Mouse (Mus musculus) C3H10T1/2 (cell line): Measurements from ENCODE around the gene Sf3a2. TPM values are rescaled to one million over a fixed set of nuclear protein-coding genes. Genes with fewer than 3 reads are reported as not detected.

Source experiments
- polyA plus RNA-seq, 2 experiments: library from polyadenylated mRNA; unstranded; fragments of >200 nt; fragmentation: generic; extraction: Trizol; gene quantifications; one replicate each; pipeline ENCODE4 v1.2.1; 2012; ENCODE audit warnings: missing spikeins in 2 of 2

The Sf3a2 gene
- 100 to 1,000 TPM in 1 of 2 experiments, 10 to 100 TPM in 1; 97.6 to 167 TPM for polyA plus RNA-seq

DNA sequence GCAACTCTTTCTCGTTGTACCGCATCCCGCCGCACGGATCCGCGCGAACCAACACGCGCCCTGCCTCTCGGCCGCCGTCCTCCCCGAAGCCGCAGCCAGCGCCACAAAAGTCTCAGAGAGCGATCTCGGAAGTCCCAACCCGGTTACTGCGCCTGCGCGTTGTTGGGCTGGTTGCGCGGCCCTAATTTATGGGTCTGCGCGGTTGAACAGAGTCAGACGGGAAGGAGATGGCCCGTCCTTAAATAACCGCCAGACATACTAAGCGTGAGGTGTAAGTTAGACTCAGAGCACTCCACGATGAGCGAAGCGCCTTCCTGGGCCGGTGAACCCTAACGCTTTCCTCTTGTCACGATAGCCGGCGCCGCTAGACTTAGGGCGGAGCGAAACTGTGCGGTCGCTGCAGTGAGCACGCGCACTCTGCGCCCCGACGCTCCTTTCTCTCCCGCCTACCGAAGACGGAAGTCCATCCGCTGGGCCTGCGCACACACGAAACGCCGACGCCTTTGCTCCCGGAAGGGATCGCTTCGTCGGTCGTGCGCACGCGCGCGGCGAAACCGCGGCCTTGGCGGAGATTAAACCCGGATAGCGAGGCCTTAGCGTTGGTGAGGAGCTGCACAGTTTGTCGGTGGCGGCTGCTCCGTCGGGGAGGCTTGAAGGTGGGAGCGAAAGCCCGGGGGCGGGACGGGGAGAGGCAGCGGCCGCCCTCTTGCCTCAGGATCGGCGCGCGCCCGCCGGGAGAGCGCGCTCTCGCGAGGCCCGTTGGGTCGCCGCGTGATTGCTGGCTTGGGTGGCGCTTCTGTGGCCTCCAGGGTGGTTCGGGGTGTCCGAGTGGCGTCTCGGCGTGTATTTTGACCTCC is at the start of gene Sf3a2, which contains the start of gene Plekhj1:
Gene Sf3a2 (plus strand): TSS at position 49 of the 857 bp plus-strand sequence.
Gene Plekhj1 (minus strand): TSS at position 477 of the 857 bp plus-strand sequence.

DNA sequence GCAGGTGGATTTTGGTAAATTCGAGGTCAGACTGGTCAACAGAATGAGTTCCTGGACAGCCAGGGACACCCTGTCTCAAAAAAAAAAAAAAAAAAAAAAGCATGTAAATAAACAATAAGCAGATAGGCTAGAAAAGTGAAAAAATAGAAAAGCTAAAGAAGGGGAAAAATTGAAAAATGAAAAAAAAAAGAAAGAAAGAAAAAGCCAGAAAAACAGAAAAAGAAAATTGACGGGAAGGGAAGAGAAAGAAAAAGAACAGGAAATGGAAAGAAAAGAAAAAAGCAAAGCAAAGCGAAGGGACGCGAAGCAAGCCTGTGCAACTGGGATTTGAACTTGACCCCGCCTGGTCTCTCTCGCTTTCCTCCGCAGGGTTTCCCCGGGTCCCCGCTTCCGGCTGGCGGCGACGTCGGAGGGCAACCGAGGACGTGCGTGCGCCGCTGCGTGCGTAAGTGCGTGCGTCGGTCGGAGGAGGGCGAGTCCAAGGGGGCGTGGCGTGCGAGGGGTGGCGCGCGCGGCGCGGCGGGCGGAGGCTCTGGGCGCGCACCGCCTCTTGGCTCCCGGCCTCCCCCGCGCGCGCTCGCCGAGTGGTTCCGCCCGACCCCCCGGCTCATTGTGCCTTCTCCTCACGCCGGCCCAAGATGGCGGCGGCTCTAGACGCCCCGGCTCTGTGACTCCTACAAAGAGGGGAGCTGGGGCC is 43.3 kb upstream of the Sf3a2 start, which contains the start of gene Dot1l:
Gene Dot1l (plus strand): TSS at position 613 of the 697 bp plus-strand sequence.

DNA sequence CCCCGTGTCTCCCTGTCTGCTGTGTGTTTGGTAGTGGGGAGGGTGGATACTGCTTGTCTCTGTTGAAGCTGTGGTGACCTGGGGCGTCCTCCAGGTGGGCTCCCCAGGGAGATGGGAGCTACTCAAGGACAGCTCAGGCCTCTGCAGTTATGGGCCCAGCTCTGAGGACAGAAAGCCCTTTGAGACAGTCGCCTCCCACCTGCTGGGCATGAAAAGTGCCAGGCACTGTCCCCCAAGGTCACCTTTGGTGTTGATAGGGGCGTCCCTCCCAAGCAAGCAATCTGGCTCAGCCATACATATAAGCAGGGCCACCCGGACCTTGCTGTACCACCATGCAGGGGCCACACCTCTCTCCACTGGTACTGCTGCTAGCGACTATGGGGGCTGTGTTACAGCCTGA is 6.9 kb downstream of the Sf3a2 start, which contains the start of gene Amh:
Gene Amh (plus strand): TSS at position 328 of the 400 bp plus-strand sequence.

DNA sequence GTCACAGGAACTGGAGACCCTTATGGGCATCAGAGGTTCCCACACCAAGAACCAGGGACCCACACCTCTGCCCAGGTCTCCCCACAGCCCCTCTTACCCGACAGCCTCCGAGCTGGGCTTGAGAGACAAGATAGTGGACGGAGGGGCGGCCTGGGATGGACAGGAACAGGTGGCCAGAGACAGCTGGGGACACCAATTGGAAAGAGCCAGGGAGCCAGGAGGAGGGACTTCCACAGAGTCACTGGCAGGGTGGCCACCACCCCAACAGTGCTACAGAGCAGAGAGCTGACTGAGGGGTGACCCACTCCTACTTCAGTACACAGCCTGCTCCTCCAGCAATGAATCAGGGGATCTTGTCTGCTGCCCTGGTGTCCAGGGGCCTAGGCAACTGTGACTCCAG is 15.4 kb downstream of the Sf3a2 start, which contains the start of gene Jsrp1:
Gene Jsrp1 (minus strand): TSS at position 133 of the 400 bp plus-strand sequence.

DNA sequence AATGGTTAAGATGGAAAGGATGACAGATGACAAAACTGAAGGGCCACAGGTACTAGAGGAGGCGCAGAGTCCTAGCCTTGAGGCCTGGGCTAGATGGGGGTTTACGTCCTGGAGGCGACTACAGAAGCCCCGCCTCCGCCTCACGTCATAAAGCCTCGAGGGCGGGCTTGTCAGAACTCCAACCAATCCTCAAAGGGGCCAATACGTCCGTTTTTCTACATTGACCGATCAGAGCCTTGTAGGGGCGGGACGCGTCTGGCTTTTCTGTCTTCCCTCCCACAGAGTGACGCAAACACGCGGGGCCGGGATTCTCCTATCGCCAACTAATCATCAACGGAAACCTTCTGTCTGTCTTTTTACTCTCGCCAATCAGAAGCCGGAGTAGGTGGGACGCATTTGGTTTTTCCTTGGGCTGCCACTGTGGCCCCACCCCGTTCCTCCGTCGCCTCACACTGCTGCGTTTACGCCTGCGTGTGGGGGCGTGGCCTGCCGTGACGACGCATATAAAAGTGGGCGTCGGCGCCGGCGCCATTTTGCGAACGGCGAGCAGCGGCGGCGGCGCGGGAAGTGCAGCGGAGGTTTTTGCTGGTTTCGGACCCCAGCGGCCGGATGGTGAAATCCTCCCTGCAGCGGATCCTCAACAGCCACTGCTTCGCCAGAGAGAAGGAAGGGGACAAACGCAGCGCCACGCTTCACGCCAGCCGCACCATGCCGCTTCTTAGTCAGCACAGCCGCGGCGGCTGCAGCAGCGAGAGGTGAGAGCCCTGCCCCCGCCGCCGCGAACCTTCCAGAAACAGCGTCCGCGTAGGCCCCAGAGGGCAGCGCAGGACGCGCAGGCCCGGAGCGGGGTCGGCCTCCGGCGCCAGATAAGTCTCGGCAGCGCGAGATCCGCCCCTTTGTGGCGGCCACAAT is 28.4 kb downstream of the Sf3a2 start, which contains the start of gene Oaz1:
Gene Oaz1 (plus strand): TSS at position 506 of the 912 bp plus-strand sequence.

DNA sequence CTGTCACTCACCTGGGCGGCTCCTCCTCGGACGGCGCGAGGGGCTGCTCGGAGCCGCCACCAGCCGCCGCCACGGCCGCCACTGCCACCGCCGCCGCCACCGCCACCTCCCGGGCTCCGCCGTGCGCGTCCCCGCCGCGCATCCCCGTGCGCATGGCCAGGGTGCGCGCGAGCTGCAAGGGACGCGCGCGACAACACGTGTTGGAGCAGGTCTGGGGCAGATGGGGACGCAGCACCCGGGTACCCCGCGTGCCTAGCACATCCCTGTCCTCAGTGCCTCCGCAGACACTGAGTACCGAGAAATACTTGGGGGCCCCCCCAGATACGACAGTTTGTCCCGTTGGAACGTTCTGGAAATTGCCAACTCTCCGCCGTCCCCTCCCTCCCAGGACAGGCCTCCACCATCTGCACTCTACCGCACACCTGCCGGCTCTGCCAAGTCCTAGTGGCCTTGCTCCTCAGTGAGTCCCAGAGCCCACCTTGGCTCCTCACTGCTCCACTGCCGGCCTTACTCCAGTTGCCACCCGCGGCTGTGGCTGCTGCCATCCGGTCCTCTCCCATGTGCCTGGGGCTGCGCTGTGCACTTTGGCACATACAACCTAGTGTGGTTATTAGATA is 46.0 kb downstream of the Sf3a2 start, which contains the start of gene Lingo3:
Gene Lingo3 (minus strand): TSS at position 109 of the 617 bp plus-strand sequence.

Other genes with a start within 250 kb of the Sf3a2 start
- gene Rexo1, start 236.6 kb upstream of the Sf3a2 start, polyA plus RNA-seq: 10 to 100 TPM; 13.6 to 30.1 TPM
- gene Klf16, start 220.9 kb upstream of the Sf3a2 start, polyA plus RNA-seq: 10 to 100 TPM; 14.7 to 17.8 TPM
- 100 to 1,000 TPM; 189 to 208 TPM for gene Abhd17a, start 207.9 kb upstream of the Sf3a2 start, polyA plus RNA-seq
- gene Scamp4, start 195.3 kb upstream of the Sf3a2 start, polyA plus RNA-seq: 100 to 1,000 TPM in 1 of 2 experiments, 10 to 100 TPM in 1; 96.1 to 132 TPM
- gene Adat3, start 195.3 kb upstream of the Sf3a2 start, polyA plus RNA-seq: 10 to 100 TPM; 10.3 to 12.6 TPM
- gene Gm49322, start 192.2 kb upstream of the Sf3a2 start, polyA plus RNA-seq: 1 to 10 TPM in 1 of 2 experiments, under 1 TPM in 1; 0.39 to 1.4 TPM
- 100 to 1,000 TPM; 224 to 226 TPM for gene Csnk1g2, start 175.4 kb upstream of the Sf3a2 start, polyA plus RNA-seq
- gene Btbd2, start 141.1 kb upstream of the Sf3a2 start, polyA plus RNA-seq: 100 to 1,000 TPM in 1 of 2 experiments, 10 to 100 TPM in 1; 54.5 to 122 TPM
- gene Mknk2, start 120.1 kb upstream of the Sf3a2 start, polyA plus RNA-seq: 100 to 1,000 TPM in 1 of 2 experiments, 10 to 100 TPM in 1; 50.6 to 131 TPM
- gene Mob3a, start 96.2 kb upstream of the Sf3a2 start, polyA plus RNA-seq: 10 to 100 TPM; 19.8 to 24.3 TPM
- gene Izumo4, start 96.0 kb upstream of the Sf3a2 start, polyA plus RNA-seq: 10 to 100 TPM in 1 of 2 experiments, 1 to 10 TPM in 1; 2.2 to 31.4 TPM
- 10 to 100 TPM; 37.2 to 87.2 TPM for gene Ap3d1, start 55.9 kb upstream of the Sf3a2 start, polyA plus RNA-seq
- gene Dot1l, start 43.0 kb upstream of the Sf3a2 start, polyA plus RNA-seq: 10 to 100 TPM in 1 of 2 experiments, 1 to 10 TPM in 1; 2.9 to 12.0 TPM
- gene Plekhj1, start 428 bp downstream of the Sf3a2 start, polyA plus RNA-seq: 10 to 100 TPM; 64.7 to 99.4 TPM
- 1 to 10 TPM in 1 of 2 experiments, under 1 TPM in 1; 0.25 to 1.2 TPM for gene Amh, start 7.0 kb downstream of the Sf3a2 start, polyA plus RNA-seq
- under 1 TPM in 1 of 2 experiments, not detected in 1; 0.94 TPM for gene Jsrp1, start 15.3 kb downstream of the Sf3a2 start, polyA plus RNA-seq
- gene Oaz1, start 28.5 kb downstream of the Sf3a2 start, polyA plus RNA-seq: 1,000 to 10,000 TPM; 1,765 to 2,268 TPM
- under 1 TPM; 0.01 to 0.07 TPM for gene Lingo3, start 45.8 kb downstream of the Sf3a2 start, polyA plus RNA-seq
- 100 to 1,000 TPM; 321 to 392 TPM for gene Lsm7, start 57.0 kb downstream of the Sf3a2 start, polyA plus RNA-seq
- 10 to 100 TPM; 16.7 to 38.9 TPM for gene Sppl2b, start 57.1 kb downstream of the Sf3a2 start, polyA plus RNA-seq
- under 1 TPM; 0.01 to 0.06 TPM for gene Tmprss9, start 73.7 kb downstream of the Sf3a2 start, polyA plus RNA-seq
- gene Timm13, start 102.8 kb downstream of the Sf3a2 start, polyA plus RNA-seq: 100 to 1,000 TPM; 226 to 741 TPM
- 10 to 100 TPM; 12.8 to 15.5 TPM for gene Lmnb2, start 120.0 kb downstream of the Sf3a2 start, polyA plus RNA-seq
- 10 to 100 TPM; 15.9 to 26.5 TPM for gene Gadd45b, start 131.9 kb downstream of the Sf3a2 start, polyA plus RNA-seq
- gene Gng7, start 216.7 kb downstream of the Sf3a2 start, polyA plus RNA-seq: 10 to 100 TPM in 1 of 2 experiments, 1 to 10 TPM in 1; 1.2 to 11.2 TPM
- gene Diras1, start 227.5 kb downstream of the Sf3a2 start, polyA plus RNA-seq: under 1 TPM; 0.06 to 0.14 TPM
- gene Slc39a3, start 239.2 kb downstream of the Sf3a2 start, polyA plus RNA-seq: 10 to 100 TPM; 12.6 to 36.2 TPM